Mouse (Mus musculus): ENCODE results near the gene Fus. TPM values are rescaled to one million over a fixed set of nuclear protein-coding genes. Genes with fewer than 3 reads are reported as not detected.

Gene Fus
- polyA plus RNA-seq (2012; ENCODE audit: low replicate concordance) = 125 and 210 TPM in 2 replicates

DNA sequence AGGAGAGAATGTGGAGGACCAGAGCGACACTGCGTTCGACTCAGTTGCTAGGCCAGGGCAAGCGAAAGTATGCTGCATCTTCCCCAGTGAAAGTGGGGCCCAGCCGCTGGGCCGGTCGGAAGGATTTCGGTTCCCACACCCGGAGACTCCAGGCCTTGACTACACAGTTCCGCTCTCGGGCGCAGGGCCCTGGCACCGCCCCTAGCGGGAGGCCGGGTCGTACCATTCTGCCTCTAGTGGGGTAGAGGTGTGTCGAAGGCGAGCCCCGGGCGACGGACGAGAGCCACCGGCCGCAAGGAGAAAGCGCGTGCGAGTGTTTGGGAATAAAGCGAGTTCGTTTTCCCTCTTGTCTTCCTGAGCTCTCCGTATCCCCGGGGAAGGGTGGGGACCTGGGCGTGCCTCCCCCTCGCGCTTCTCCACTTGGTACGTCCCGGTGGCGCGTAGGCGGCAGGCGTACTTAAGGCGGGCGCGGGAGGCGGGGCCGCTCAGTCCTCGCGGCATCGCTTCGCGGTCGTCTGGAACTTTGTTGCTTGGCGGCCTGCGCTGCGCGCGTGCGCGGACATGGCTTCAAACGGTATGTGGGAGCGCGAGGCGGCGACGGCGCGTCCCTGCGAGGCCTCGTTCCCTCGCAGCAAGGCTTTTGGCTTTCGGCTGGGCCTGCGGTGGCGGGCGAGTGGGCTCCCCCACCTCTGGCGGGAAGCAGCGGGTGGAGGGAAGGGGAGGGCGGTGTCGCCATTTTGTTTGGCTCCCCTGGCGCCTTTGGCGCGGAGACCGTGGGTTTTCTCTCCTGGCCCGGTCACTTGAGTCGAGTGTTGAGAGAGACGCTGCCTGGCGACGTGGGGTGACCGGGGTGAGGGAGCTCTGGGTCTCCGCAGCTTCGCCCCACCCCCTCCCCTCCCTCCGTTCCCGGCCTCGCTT lies at the start of gene Fus:
Fus (plus strand) TSS at position 454 of the 918 bp plus-strand sequence.

DNA sequence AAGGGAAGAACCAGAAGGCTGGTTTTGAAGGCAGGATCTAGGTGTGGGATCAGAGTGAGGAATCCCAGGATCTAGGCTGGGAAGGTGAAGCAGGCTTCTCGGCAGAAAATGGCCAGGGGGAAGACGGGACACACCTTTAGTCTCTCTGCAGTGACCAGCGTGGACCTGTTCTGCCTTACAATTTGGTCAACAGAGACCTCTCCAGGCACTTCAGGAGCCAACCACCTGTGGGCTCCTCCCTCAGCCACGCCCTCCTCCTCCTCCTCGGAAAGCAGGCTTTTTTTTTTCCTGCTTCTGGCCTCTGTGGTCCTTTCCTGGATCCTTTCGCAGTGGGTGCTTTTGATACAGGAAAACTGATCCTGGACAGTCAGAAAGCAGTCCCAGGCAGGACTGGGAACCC lies 37.3 kb upstream of the Fus start, which contains the start of gene Prss8:
Prss8 (minus strand) TSS at position 182 of the 400 bp plus-strand sequence.

DNA sequence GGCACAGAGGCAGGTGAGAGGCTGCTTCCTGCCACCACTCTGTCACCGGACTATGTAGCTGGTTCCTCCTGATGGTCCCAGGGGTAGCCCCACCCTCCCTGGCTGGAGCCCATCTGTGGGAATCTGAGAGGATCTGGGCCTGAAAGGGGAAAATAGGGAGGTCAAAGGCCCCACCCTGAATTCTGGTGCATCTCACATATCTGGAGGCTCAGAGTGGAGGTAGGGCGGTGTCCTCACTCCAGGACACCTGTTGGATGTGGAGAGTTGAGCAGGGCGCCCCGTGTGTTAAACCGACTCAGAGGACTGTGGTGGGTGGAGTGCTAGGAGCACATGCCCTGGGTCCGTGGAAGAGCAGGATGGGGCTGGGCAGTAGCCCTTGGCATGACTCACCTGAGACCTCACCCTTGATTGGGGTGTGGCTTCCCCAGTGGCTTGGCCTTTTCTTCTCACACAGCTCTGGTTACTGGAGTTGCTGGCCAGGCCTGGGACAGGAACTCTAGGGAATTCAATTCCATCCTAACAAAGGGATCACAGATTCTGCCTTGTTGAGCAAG lies 20.7 kb upstream of the Fus start, which contains the start of gene Prss36:
Prss36 (minus strand) TSS at position 256 of the 554 bp plus-strand sequence.

DNA sequence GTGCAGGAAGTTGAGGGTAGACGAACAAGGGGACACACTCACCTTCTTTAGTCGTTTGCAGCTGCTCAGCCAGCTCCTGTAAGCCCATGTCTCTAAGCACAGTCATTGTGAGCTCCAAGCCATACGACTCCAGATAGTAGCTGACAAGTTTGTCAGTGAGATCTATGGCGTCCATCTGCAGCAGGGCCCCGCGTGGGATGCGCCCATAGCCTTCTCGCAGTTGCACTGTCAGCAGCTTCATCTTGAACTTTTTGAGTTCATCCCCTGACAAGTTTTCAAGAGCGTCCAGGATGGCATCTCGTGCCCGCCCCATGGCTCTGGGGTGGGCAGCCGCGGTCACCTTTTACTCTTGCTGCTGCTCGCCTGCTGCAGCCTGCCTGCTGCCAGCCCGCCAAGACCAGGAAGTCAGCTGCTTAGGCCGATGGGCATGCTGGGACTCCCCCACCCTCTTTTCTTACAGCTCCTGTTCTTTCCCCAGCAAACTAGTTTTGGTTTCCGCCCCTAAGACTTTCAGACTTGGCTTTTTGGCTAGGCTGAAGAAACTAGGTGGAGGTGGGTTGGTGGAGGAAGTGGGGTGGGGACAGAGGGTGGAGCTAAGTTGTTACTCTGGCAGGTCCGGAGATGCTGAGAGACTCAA lies 26.2 kb downstream of the Fus start, which contains the start of gene Pycard:
Pycard (minus strand) TSS at position 527 of the 637 bp plus-strand sequence.

DNA sequence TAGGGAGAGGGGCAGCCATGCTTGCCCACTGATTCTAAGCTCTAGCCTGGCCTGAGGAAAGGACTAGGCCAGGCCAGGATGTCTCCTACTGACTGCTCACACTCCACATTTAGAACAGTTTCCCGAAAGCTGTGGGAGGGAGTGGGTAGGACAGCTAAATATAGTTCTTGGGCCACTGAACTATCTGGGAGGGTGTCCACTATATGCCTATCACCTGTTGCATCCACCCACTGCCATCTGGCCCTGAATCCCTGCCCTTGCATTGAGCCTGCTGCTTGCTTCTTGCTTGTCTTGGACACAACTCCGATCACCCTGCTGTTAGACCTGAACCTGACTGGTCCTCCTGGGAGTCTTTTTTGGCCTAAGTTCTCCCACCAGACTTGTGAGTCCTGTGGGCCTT lies 36.4 kb downstream of the Fus start, which contains the start of gene Trim72:
Trim72 (plus strand) TSS at position 262 of the 400 bp plus-strand sequence.

Other genes with a start within 250 kb of the Fus start
- gene Ctf2, start 235.3 kb upstream of the Fus start, polyA plus RNA-seq (2012; ENCODE audit: low replicate concordance) = not detected in 2 replicates
- gene Fbxl19, start 222.9 kb upstream of the Fus start, polyA plus RNA-seq (2012; ENCODE audit: low replicate concordance) = 47.5 and 50.3 TPM in 2 replicates
- 28.7 and 40.4 TPM in 2 replicates for gene Orai3, start 197.6 kb upstream of the Fus start, polyA plus RNA-seq (2012; ENCODE audit: low replicate concordance)
- 110 and 121 TPM in 2 replicates for gene Setd1a, start 190.8 kb upstream of the Fus start, polyA plus RNA-seq (2012; ENCODE audit: low replicate concordance)
- 2.2 TPM in 1 of 2 replicates, not detected in the other for gene Gm49388, start 181.8 kb upstream of the Fus start, polyA plus RNA-seq (2012; ENCODE audit: low replicate concordance)
- gene Hsd3b7, start 166.9 kb upstream of the Fus start, polyA plus RNA-seq (2012; ENCODE audit: low replicate concordance) = 0.69 and 8.5 TPM in 2 replicates
- 24.8 and 27.0 TPM in 2 replicates for gene Stx4a, start 143.2 kb upstream of the Fus start, polyA plus RNA-seq (2012; ENCODE audit: low replicate concordance)
- gene Stx1b, start 142.9 kb upstream of the Fus start, polyA plus RNA-seq (2012; ENCODE audit: low replicate concordance) = 0.23 and 0.28 TPM in 2 replicates
- gene Zfp646, start 91.2 kb upstream of the Fus start, polyA plus RNA-seq (2012; ENCODE audit: low replicate concordance) = 13.4 and 33.6 TPM in 2 replicates
- gene Zfp668, start 90.6 kb upstream of the Fus start, polyA plus RNA-seq (2012; ENCODE audit: low replicate concordance) = 22.6 and 26.8 TPM in 2 replicates
- 0.58 and 1.1 TPM in 2 replicates for gene Prss53, start 76.5 kb upstream of the Fus start, polyA plus RNA-seq (2012; ENCODE audit: low replicate concordance)
- gene Gm21974, start 72.0 kb upstream of the Fus start, polyA plus RNA-seq (2012; ENCODE audit: low replicate concordance) = not detected in 2 replicates
- 10.1 and 24.2 TPM in 2 replicates for gene Vkorc1, start 71.8 kb upstream of the Fus start, polyA plus RNA-seq (2012; ENCODE audit: low replicate concordance)
- gene Bckdk, start 63.4 kb upstream of the Fus start, polyA plus RNA-seq (2012; ENCODE audit: low replicate concordance) = 79.6 and 212 TPM in 2 replicates
- gene Kat8, start 54.9 kb upstream of the Fus start, polyA plus RNA-seq (2012; ENCODE audit: low replicate concordance) = 2.0 and 6.1 TPM in 2 replicates
- not detected in 2 replicates for gene Prss8, start 37.4 kb upstream of the Fus start, polyA plus RNA-seq (2012; ENCODE audit: low replicate concordance)
- gene Prss36, start 20.7 kb upstream of the Fus start, polyA plus RNA-seq (2012; ENCODE audit: low replicate concordance) = 2.3 and 7.5 TPM in 2 replicates
- 2.1 and 2.2 TPM in 2 replicates for gene Pycard, start 26.4 kb downstream of the Fus start, polyA plus RNA-seq (2012; ENCODE audit: low replicate concordance)
- gene Trim72, start 36.5 kb downstream of the Fus start, polyA plus RNA-seq (2012; ENCODE audit: low replicate concordance) = 0.10 TPM in 1 of 2 replicates, not detected in the other
- 1.3 and 1.8 TPM in 2 replicates for gene Itgam, start 95.2 kb downstream of the Fus start, polyA plus RNA-seq (2012; ENCODE audit: low replicate concordance)
- gene Gm49368, start 95.2 kb downstream of the Fus start, polyA plus RNA-seq (2012; ENCODE audit: low replicate concordance) = not detected in 2 replicates
- 2.3 and 3.4 TPM in 2 replicates for gene Itgax, start 162.1 kb downstream of the Fus start, polyA plus RNA-seq (2012; ENCODE audit: low replicate concordance)
- gene Itgad, start 186.9 kb downstream of the Fus start, polyA plus RNA-seq (2012; ENCODE audit: low replicate concordance) = 8.5 and 16.4 TPM in 2 replicates
- 11.9 and 21.5 TPM in 2 replicates for gene Cox6a2, start 238.9 kb downstream of the Fus start, polyA plus RNA-seq (2012; ENCODE audit: low replicate concordance)